Mouse (Mus musculus) layer of hippocampus, adult 18-20 months (tissue): ENCODE data around the gene Itga9. TPM values are rescaled to one million over a fixed set of nuclear protein-coding genes. Genes with fewer than 3 reads are reported as not detected.

Experiments used
- DNase-seq, 2 experiments: peaks; one replicate each; pipeline ENCODE4 v3.0.0; 2022; ENCODE audit warnings: low spot score in 2 of 2
- total RNA-seq, 2 experiments: library from RNA; stranded (reverse); gene quantifications; 2 replicates each; pipeline ENCODE4 v1.2.3; 2021

Itga9 gene
- total RNA-seq, 2 experiments from 2014 or later = 2.5 to 5.4 TPM

GRCm38 (mm10) chr9:118650976-118651375 is 44.5 kb downstream of the Itga9 start:
- DNase-seq = no peak

GRCm38 (mm10) chr9:118651939-118652338 is 45.4 kb downstream of the Itga9 start:
- no peak for DNase-seq

- DNase-seq = no peak
Measured at GRCm38 (mm10) chr9:118653436-118653835, 46.9 kb downstream of the Itga9 start.

GRCm38 (mm10) chr9:118654969-118655368 is 48.5 kb downstream of the Itga9 start:
- no peak for DNase-seq

- DNase-seq = peak in 1 of 2 experiments; percentile 20
Measured at GRCm38 (mm10) chr9:118655726-118656125, 49.2 kb downstream of the Itga9 start.

GRCm38 (mm10) chr9:118658159-118658558 is 51.7 kb downstream of the Itga9 start:
- peak; percentile 54 to 74 for DNase-seq

GRCm38 (mm10) chr9:118659809-118660208 is 53.3 kb downstream of the Itga9 start:
- DNase-seq = no peak

- no peak for DNase-seq
Measured at GRCm38 (mm10) chr9:118660259-118660658, 53.8 kb downstream of the Itga9 start.

GRCm38 (mm10) chr9:118662026-118662425 is 55.5 kb downstream of the Itga9 start:
- no peak for DNase-seq

- DNase-seq = no peak
Measured at GRCm38 (mm10) chr9:118662476-118662875, 56.0 kb downstream of the Itga9 start.

GRCm38 (mm10) chr9:118663938-118664337 is 57.4 kb downstream of the Itga9 start:
- DNase-seq = no peak

GRCm38 (mm10) chr9:118666069-118666468 is 59.6 kb downstream of the Itga9 start:
- DNase-seq = no peak

GRCm38 (mm10) chr9:118669696-118670095 is 63.2 kb downstream of the Itga9 start:
- DNase-seq = no peak

- no peak for DNase-seq
Measured at GRCm38 (mm10) chr9:118674277-118674676, 67.8 kb downstream of the Itga9 start.

- DNase-seq = no peak
Measured at GRCm38 (mm10) chr9:118674761-118675160, 68.3 kb downstream of the Itga9 start.

GRCm38 (mm10) chr9:118675573-118676170 is 69.2 kb downstream of the Itga9 start:
- DNase-seq = no peak

GRCm38 (mm10) chr9:118676692-118677091 is 70.2 kb downstream of the Itga9 start:
- DNase-seq = no peak

GRCm38 (mm10) chr9:118677349-118677748 is 70.9 kb downstream of the Itga9 start:
- no peak for DNase-seq

- peak in 1 of 2 experiments; percentile 24 for DNase-seq
Measured at GRCm38 (mm10) chr9:118678020-118678750, 71.7 kb downstream of the Itga9 start.

GRCm38 (mm10) chr9:118678759-118679158 is 72.3 kb downstream of the Itga9 start:
- no peak for DNase-seq

GRCm38 (mm10) chr9:118681506-118681905 is 75.0 kb downstream of the Itga9 start:
- no peak for DNase-seq

- DNase-seq = no peak
Measured at GRCm38 (mm10) chr9:118682154-118682553, 75.7 kb downstream of the Itga9 start.

GRCm38 (mm10) chr9:118683507-118683906 is 77.0 kb downstream of the Itga9 start:
- no peak for DNase-seq
